Mouse (Mus musculus) heart, adult 9 months (tissue): Measurements from ENCODE around the gene Inpp5f.
"Not testable (repeated sequence)": the region's sequence is repeated elsewhere in the genome, so short reads cannot be mapped to it uniquely, and the experiment has no call there.

ENCODE experiments used
- DNase-seq, 2 experiments: peaks; one replicate each; pipeline ENCODE4 v3.0.0; 2022; ENCODE audit warnings: low spot score in 2 of 2

Gene Inpp5f

DNA sequence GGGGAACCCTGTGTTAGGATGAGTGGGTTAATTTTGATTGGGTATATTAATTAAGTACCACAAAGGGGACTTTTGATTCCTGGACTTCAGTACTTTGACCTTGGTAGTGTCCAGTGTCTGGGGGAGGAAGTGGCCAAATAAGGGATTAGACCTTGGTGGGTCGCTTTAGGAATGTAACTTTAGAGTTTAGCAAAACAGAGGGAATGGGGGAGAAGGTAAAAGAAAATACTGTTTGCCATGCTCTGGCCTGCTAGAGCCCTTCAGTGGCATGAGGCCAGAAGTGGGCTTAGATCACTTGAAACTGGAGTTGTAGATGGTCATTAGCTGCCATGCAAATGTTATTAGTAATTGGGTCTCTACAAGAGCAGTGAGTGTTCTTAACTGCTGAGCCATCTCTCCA is 45.8 kb downstream of the Inpp5f start:
- DNase-seq = no peak

DNA sequence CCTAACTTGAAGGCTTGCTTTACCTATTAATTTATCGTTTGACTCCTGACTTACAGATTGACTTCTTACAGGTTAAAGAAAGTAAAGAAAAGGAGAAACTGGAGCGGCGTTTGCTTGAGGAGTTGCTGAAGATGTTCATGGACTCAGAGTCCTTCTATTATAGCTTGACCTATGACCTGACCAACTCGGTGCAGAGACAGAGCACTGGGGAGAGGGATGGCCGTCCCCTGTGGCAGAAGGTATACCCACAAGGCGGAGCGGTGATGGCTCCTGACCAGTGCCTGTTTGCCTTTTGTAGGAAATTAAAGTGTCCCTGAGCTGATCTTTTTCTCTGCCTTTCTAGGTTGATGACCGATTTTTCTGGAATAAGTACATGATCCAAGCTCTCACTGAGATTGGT is 52.8 kb downstream of the Inpp5f start:
- no peak for DNase-seq

DNA sequence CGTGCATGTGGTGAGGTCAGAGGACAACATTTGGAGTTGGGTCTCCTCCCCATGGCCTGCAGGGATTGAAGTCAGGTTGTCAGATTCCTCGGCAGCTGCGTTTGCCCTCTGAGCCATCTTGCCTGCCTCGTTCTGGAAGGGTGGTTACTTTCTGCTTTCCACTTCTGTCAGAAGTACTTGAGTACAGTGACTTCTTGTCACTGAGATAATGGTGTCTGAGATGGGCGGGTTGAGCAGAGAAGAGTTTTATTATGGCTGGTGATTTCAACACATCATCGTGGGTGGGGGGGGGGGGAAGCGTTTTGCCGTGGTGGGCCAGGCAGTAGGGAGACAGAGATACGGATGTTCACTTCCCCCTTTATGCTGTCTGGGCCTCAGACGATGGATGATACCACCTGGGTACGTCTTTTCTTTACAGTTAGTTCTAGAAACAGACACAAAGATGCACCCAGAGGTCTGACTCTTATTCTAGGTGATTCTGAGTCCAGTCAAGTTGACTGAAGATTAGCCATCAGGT is 53.8 kb downstream of the Inpp5f start:
- no peak for DNase-seq

DNA sequence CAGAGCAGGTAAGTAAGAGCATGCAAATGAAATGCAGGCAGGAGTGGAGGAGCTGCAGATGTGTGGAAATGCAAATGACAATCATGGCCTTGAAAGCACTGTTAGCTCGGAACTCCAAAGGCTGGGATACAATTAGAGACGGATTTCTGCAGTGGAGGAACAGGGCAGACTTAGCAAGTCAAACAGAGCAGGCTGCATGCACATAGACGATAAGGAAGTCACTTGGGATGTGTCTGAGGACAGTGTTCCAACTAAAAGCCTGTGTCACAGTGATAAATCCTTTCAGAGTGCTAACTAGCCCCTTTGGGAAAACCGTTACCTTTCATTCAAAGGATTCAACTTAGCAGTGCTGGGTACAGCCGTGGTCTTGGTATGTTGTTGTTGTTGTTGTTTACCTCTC is 56.7 kb downstream of the Inpp5f start:
- no peak for DNase-seq

DNA sequence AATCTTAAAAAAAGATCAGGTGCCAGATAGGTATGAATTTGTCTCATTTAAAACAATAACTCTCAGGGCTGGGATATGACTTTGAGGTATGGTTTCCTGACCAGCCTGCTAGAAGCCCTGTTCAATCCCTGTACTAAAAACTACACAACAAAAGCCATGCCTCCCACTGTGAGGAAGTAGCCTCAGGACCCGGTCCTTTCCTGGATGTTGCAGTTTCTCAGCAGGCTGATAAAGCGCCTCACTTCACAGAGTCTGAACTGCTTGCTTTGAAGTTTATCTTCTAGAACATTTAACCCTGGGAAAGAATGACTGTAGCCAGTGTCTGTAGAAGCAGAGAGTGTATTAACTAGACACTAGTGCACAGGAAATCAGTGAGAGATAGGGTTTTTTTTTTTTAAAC is 57.7 kb downstream of the Inpp5f start:
- DNase-seq = no peak

DNA sequence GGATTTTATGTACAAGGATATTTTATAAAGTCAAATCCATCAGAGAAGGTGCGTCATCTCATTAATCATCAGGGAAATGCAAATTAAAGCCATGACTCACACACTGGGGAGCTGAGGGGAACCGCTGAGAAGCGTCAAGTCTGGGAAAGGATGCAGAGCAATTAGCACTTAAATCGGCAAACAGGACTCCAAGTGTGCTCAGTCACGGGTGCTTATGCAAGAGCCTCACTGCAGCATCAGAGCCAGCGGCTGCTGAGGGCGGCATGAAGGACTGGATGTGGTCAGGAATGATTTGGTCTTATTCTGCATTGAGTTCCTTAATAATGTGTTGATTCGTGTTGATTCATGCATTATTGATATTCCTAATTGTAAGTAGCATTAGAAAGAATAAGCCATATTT is 60.8 kb downstream of the Inpp5f start:
- peak; percentile 14 to 21 for DNase-seq

DNA sequence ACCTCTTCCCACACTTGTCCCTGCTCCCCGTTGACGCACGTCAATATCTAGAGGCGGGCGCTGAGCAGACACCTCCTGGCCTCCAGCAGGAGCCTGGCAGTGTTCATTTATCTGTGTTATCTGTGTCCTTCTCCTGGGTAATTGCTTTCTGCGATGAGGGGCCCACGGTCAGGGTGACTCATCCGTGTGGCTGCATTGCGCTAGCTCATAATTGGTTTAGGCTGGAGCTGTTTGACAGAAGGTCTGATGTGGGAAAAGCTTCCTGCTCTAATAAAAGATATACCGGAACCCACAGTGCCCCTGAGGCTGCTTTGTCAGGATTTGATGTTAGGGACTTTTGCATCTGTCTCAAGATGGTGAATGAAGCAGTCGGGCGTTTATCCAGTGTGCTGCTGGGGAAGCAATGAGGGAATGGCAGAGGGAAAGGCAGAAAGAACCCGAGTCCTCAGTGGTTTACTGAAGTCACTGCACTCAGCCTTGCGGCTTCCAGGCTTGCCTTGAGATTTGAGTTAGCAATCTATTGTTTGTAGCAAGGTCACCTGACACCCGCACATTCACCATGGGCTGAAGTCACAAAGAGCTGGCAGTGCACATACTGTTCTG is 61.4 kb downstream of the Inpp5f start:
- DNase-seq = no peak

DNA sequence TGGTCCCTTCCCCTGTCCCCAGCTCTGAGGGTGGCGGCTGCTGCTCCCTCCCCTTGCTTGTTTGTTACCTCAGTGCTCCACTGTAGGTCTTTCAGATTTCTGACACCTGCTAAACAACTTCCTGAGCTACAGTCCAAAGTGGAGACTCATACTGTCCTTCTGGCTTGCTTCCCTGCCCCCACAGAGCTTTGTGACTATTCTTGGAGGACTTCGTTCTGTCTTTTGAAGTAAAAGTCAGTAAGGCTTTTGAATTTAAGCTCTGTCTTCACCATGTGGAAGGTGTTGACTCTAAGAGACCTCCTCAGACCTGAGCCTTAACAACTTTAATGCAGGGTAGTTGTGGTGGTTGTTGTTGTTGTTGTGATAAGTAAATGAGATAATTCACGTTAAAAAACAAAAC is 67.4 kb downstream of the Inpp5f start:
- no peak for DNase-seq

DNA sequence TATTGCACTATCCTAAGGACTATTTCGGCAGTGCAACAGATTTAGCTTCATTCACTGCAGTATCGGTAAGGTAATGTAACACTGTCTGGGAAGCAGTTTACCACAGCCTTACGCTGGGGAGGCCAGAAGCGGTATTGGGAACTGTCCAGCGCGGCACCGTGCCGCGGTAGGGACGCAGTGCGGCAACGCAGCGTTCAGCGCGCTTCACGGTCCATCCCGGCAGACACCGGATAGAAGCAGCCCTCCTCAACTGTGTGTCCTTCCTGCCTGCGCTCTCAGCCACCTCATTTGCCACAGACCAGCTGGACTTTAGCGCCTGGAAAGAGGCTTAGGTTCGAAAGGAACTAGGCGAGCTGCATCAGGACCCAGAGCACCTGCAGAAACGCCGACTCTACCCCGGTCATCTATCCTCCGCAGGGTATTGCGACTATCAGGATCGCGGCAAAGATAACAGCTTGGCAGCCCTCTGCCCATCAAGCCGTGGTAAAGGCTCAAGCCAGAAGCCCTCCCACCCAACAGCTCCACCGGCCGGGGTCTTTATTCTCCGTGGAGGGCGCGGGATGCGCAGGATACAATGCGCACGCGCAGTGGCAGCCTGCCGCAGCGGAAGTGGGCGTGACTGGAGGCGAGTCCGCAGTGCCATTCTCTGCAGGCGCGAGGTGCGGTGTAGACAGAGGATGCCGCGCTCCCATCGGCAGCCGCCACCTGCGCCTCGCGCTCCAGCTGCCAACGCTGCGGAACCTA is 76.9 kb downstream of the Inpp5f start:
- DNase-seq = peak; percentile 38 to 64

DNA sequence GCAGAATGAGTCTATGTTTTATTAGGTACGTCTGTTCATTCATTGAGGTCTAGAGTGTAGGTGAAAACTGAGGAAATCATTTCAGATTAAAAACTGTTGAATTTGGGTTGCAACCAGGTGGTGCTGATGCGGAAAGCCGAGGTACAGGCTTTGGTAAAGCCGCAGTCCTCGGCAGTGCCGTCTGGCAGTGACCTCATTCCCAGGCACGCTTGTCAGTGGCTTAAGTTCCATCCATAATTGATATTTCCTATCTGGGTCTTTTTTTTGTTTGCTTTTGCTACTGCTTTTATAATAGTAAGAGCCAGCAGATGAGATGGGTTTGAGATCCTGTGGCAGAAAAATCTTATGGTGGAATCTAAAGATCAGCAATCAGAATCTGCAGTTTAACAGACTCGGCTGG is 78.2 kb downstream of the Inpp5f start:
- DNase-seq = no peak

DNA sequence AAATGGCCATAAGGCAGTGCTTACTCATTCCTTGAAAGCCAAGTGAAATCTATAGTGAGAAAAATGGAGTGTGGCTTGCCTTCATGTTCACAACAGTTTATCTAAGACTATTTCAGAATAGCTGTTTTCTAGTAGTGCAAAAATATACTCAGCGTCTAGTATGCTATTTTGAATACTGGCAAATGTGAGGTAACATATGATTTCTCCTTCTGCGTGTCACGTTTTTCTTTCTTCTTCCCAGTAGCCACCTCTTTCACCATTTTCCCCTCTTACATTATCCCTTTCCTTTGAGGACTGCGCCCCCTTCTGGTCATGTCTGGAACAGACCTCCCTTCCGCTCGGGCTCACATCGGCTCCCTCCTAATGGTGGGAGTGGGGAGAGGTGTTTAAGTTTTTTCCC is 78.9 kb downstream of the Inpp5f start:
- peak; percentile 50 to 79 for DNase-seq

DNA sequence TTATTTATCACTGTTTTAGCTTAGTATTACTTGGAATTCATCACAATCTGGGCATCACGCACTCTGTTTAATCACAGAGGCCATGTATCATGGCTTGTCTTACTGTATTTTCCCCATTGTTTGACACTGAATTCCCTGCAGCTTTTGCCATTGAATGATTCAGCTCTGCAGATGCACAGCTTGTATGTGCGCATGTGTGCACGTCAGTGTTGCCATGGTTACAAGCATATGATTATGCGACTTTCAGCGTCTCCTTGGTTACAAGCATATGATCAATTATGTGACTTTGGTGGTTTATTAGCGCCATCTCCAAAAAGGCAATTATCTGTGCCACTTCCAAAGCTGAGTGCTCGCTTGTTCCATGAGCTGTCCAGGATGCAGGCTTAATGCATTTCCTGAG is 79.7 kb downstream of the Inpp5f start:
- DNase-seq = no peak

DNA sequence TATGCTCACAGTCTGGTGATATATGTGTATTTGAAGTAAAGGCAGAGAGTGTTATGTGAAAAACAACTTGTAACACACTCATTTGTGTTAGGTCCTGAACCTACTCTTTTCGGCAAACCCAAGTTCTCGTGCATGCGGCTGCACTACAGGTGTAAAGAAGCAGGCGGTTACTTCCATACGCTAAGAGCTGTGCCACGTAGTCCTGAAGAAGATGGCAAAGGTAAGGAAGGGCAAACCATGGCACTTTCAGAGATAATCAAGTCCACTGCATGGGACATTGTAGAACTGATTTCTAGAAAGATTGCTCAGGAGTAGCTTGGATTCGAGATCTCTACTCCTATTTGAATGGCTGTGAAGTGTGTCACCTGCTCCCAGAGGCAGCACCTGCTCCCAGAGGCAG is 81.0 kb downstream of the Inpp5f start:
- DNase-seq = no peak

DNA sequence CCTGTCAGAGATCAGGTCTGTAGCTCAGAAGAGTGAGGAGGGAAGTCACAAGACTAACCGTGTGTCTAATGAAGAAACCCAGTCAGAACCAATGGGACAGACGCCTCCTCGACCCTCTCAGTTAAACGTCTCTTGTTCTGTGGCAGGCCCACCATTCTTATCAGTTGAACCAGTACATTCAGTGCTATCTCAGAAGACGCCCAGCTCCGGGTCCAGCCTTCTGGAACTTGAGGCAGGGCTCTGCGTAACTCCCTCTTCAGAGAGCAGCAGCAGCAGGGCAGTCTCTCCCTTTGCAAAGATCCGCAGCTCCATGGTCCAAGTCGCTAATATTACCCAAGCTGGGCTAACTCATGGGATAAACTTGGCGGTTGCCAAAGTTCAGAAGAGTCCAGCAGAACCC is 83.7 kb downstream of the Inpp5f start:
- no peak for DNase-seq

DNA sequence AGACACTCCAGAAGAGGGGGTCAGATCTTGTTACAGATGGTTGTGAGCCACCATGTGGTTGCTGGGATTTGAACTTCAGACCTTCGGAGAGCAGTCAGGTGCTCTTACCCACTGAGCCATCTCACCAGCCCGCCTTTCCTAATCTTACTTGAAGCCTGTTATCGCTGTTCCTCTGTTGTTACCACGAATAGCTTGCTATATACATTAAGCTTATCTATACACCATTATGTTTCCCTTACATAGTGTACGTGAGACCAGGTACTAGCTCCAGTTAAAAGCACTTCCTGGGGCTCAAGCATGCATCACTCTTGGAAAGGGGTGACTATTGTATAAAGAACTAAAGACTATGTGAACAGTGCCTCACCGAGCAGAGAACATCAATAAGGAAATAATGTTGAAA is 88.8 kb downstream of the Inpp5f start:
- DNase-seq = not testable (repeated sequence)

DNA sequence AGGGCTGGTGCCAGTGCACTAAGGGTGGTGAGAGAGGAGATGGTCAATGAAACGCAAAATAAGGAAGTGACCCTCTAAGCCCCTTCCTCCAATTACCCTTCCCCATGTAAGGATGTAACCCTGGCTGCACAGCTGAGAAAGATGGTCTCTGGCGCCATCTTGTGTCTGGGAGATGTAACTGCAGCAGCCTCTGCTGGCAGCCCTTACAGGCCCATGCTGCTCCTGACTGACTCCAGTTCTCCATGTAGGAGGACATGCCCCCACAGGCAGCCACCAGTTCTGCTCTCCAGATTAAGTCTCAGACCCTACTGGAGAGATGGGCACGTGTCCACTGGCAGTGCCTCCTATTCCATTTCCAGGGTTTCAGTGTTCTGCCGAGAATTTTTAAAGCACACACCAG is 94.6 kb downstream of the Inpp5f start:
- DNase-seq = peak; percentile 46 to 57

DNA sequence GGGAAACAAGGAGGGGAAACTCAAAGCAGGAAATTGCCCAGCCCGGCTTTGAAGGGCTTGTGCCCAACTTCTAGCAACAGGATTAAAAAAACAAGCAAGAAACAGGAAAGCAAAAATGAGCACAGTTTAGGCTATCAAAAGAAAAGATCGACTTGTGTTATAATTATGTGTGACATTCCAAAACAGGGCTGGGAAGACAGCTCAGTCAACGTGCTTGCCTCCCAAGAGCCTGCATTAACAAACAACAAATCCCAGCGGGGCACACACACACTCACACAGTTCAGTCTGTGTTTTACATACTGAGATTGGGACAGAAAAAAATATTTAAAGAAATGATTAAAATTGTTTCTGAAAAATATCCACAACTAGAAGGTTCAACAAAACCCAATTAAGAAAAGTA is 106.9 kb downstream of the Inpp5f start:
- no peak for DNase-seq

DNA sequence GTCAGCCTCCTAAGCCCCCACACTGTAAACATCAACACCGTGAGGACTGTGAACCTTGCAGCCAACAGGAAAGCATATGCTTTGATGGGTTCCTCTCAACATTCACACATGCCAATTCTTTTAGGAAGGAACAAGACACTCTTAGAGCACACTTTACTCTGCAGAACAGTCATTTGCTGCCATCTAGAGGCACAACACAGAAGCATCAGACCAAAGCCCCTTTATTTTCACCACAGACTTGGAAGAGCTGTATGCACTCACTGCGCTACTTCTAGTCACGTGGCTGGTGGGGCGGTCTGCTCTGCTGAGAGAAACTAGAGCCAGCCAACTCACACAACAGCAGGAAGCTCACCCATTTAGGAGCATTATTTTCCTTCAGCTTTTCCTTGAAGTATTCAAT is 113.6 kb downstream of the Inpp5f start:
- peak; percentile 68 to 76 for DNase-seq

DNA sequence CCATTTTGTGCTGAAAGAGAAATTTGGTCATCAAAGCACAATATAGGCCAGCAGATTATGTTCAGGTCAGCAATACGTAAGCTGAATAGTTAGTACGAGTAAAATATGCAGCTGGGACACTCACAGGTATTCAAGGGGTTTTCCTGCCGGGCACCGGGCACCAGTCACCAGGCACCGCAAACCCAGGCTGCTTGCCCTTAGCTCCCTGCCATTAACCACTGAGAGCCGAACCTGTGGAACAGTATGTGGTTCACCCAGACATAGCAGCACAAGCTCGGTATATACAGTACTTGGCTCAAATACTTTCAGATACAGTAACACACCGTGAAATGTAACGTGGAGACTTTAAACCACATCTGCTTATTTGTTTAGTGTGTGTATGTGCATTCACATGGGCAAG is 114.1 kb downstream of the Inpp5f start:
- no peak for DNase-seq

DNA sequence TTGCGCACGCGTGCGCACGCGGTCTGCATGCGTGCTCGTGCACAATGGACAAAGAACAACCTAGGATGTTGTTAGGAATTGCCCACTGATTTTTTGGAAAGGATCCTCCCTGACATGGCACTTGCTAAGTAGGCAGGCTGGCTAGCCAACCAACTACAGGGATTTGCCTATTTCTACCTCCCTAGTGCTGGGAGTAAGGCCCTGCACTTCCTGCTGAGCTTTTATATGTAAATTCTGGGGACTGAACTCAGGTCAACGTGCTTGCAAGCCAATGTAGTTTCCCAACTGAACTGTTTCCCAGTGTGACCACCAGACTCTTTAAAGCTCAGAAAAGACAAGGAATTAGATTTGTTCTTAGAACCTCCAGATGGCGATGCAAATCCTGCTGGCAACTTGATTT is 115.9 kb downstream of the Inpp5f start:
- DNase-seq = no peak

DNA sequence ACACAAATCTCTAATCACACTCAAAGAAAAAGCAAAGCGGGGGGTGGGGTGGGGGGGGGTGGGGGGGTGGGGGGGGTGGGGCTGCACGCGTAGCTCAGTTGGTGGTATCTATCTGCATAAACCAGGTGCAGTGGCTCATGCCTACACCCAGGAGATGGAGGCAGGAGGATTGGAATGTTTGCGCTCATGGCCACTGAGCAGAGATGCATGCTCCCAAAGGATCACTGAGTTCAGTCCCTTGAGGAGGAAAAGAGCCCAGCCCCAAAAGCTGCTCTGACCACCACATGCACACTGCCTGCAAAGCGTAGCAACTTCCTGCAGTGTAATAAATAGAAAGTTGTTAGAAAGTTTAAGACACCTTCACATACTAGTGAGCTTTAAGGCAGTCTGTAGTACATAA is 116.6 kb downstream of the Inpp5f start:
- DNase-seq = no peak

DNA sequence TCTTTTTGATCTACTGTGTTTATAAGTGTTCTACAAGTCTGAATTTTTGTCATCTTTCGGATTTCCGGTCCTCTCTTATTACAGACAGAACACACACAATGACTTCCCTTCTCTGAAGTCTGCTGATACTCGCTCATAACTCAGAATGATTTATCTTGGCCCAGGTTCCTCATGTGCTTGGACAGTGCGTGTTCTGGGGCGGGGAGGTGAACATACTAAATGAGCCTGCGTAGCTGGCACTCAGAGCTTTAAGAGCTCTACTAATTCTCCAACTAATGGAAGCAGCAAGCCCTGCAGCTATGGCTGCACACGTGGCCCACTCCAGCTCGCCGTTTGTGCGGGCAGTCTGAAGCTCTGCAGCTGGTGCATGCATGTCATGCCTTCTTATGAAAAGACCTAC is 117.6 kb downstream of the Inpp5f start:
- no peak for DNase-seq

DNA sequence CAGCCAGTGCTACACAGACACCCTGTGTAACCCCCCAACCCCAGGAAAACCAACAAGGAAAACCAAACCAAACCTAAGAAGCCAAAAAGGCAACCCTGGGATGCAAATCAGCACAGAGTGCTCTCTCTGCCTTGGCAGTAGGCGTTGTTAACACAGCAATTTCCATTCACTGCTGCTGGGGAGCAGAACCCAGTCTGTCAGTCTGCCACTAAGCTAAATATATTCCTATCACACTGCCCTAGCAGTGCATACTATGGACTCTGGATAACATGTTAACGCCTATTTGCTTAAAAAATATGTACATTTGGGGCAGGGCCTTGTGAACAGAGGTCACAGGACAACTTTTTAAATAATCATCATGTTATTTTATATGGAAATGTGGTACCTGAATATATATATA is 120.5 kb downstream of the Inpp5f start:
- DNase-seq = no peak

DNA sequence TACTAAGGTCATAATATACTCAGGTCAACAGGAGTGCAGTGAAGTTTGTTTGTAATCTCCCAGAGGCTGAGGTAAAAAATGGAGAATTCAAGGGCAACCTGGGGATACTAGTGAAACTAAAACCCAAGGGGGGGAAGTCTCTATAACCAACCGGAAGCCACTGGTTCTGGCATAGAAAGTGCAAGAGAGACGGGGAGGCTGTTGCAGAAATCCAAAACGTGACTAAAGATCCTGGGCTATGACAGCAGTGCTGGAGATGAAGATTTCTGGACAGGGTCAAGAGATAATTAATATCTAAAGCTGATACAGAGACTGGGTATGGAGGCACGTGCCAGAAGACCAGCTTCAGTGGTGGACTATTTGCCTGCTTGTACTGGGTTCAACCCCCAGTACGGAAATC is 126.9 kb downstream of the Inpp5f start:
- no peak for DNase-seq
